Mouse (Mus musculus) granulocyte monocyte progenitor cell, adult 5-6 weeks (primary cell): Measurements from ENCODE around the gene Rara. TPM values are rescaled to one million over a fixed set of nuclear protein-coding genes. Genes with fewer than 3 reads are reported as not detected.
"Not testable (repeated sequence)": the region's sequence is repeated elsewhere in the genome, so short reads cannot be mapped to it uniquely, and the experiment has no call there.

Source experiments
- ATAC-seq: replicated peaks from 2 replicates; pipeline ENCODE4 v1.8.0; 2016; ENCODE audit warnings: mild to moderate bottlenecking, moderate TSS enrichment, inconsistent platforms; ENCODE audit not compliant: poor library complexity, severe bottlenecking
- total RNA-seq, 2 experiments: library from RNA; stranded (forward) in 1 of 2; stranded (reverse) in 1 of 2; fragments of 200-712, 200-1000 nt in 1 of 2; fragments of >200 nt in 1 of 2; fragmentation: Nextera tagmentation in 1 of 2; gene quantifications; 2 replicates each; pipeline ENCODE4 v1.2.3; 2014 to 2017

Gene Rara
- total RNA-seq, 2 experiments from 2014 or later, result 3.1 to 3.8 TPM

- ATAC-seq, result not testable (repeated sequence)
Observed at GRCm38 (mm10) chr11:98922307-98922706, 5.3 kb upstream of the Rara start.

- ATAC-seq, result not testable (repeated sequence)
Observed at GRCm38 (mm10) chr11:98922851-98923711, 4.5 kb upstream of the Rara start.

- ATAC-seq, result no peak
Observed at GRCm38 (mm10) chr11:98924633-98925175, 2.9 kb upstream of the Rara start.

- no peak for ATAC-seq
Observed at GRCm38 (mm10) chr11:98925265-98925721, 2.3 kb upstream of the Rara start.

GRCm38 (mm10) chr11:98925868-98926311 is 1.7 kb upstream of the Rara start:
- ATAC-seq, result peak; percentile 38; the same call in 1 of the 2 replicates

GRCm38 (mm10) chr11:98926553-98926952 is 1.1 kb upstream of the Rara start:
- no peak for ATAC-seq

- ATAC-seq, result no peak
Observed at GRCm38 (mm10) chr11:98928186-98928893, 722 bp downstream of the Rara start.

- no peak for ATAC-seq
Observed at GRCm38 (mm10) chr11:98929503-98929902, 1.9 kb downstream of the Rara start.

- ATAC-seq, result no peak
Observed at GRCm38 (mm10) chr11:98930127-98930601, 2.5 kb downstream of the Rara start.

- peak; percentile 8; the same call in 1 of the 2 replicates for ATAC-seq
Observed at GRCm38 (mm10) chr11:98930773-98931512, 3.3 kb downstream of the Rara start.

- ATAC-seq, result no peak
Observed at GRCm38 (mm10) chr11:98931513-98932292, 4.1 kb downstream of the Rara start.

GRCm38 (mm10) chr11:98932293-98933091 is 4.9 kb downstream of the Rara start:
- ATAC-seq, result no peak

- ATAC-seq, result peak; percentile 41
Observed at GRCm38 (mm10) chr11:98933151-98933550, 5.5 kb downstream of the Rara start.

GRCm38 (mm10) chr11:98933847-98934246 is 6.2 kb downstream of the Rara start:
- not testable (repeated sequence) for ATAC-seq

GRCm38 (mm10) chr11:98934367-98934766 is 6.7 kb downstream of the Rara start:
- ATAC-seq, result no peak

- ATAC-seq, result no peak
Observed at GRCm38 (mm10) chr11:98935123-98935522, 7.5 kb downstream of the Rara start.

GRCm38 (mm10) chr11:98936170-98936569 is 8.6 kb downstream of the Rara start:
- ATAC-seq, result no peak

GRCm38 (mm10) chr11:98936606-98937409 is 9.2 kb downstream of the Rara start:
- ATAC-seq, result no peak
